Mouse (Mus musculus): ENCODE measurements around the gene Ptpdc1.
A peak's percentile ranks its signal among the peaks of the same experiment; 100 is the strongest.

Ptpdc1 gene

GRCm38 (mm10) chr13:48548296-48548695 is 77.2 kb downstream of the Ptpdc1 start:
- DNase-seq (ENCODE audit: low read depth, low spot score): no peak

- DNase-seq (ENCODE audit: low read depth, low spot score): no peak
Measured at GRCm38 (mm10) chr13:48547623-48548022, 77.8 kb downstream of the Ptpdc1 start.

GRCm38 (mm10) chr13:48546330-48546917 is 79.0 kb downstream of the Ptpdc1 start:
- peak; percentile 99 for DNase-seq (ENCODE audit: low read depth, low spot score)

- DNase-seq (ENCODE audit: low read depth, low spot score): peak; percentile 99
Measured at GRCm38 (mm10) chr13:48545476-48546281, 79.8 kb downstream of the Ptpdc1 start.

- DNase-seq (ENCODE audit: low read depth, low spot score): no peak
Measured at GRCm38 (mm10) chr13:48544867-48545266, 80.6 kb downstream of the Ptpdc1 start.

GRCm38 (mm10) chr13:48544391-48544790 is 81.1 kb downstream of the Ptpdc1 start:
- DNase-seq (ENCODE audit: low read depth, low spot score): no peak

GRCm38 (mm10) chr13:48540488-48540887 is 85.0 kb downstream of the Ptpdc1 start:
- no peak for DNase-seq (ENCODE audit: low read depth, low spot score)

- no peak for DNase-seq (ENCODE audit: low read depth, low spot score)
Measured at GRCm38 (mm10) chr13:48533441-48533840, 92.0 kb downstream of the Ptpdc1 start.

- no peak for DNase-seq (ENCODE audit: low read depth, low spot score)
Measured at GRCm38 (mm10) chr13:48531448-48531847, 94.0 kb downstream of the Ptpdc1 start.

GRCm38 (mm10) chr13:48530685-48531084 is 94.8 kb downstream of the Ptpdc1 start:
- DNase-seq (ENCODE audit: low read depth, low spot score): no peak

GRCm38 (mm10) chr13:48529028-48529427 is 96.4 kb downstream of the Ptpdc1 start:
- no peak for DNase-seq (ENCODE audit: low read depth, low spot score)

- peak; percentile 74 for DNase-seq (ENCODE audit: low read depth, low spot score)
Measured at GRCm38 (mm10) chr13:48528123-48528871, 97.2 kb downstream of the Ptpdc1 start.

Measured in CD4-positive helper T cell, adult 2 months (primary cell).